14 mouse cellular contexts compared by ENCODE assay signal in genomic region chr17:45058566-45059363, GRCm38 (mm10).
A peak's percentile ranks its signal among the peaks of the same experiment; 100 is the strongest.
DNase-seq lines count a peak whose midpoint lies in the region; ATAC-seq lines count a peak whose summit lies in the region.
"Had no signal": no experiment of that assay in that cellular context is flagged by ENCODE, and none has a peak within 500 bp of the region (broad histone marks: within the 10 kb centered on the region; RNA-seq: fewer than 3 reads in every experiment).

No protein-coding gene starts in this region.

- DNase-seq in limb, embryonic 11.5 days (ENCODE audit: low spot score) = peak; percentile 21
- DNase-seq in limb, embryonic 10.5 days (ENCODE audit: low spot score) = no peak
- peak; percentile 67 for DNase-seq in cerebellum, adult 11-12 months
- peak; percentile 65 to 69 for DNase-seq in cerebellum, postnatal 14 days
- DNase-seq in retina, postnatal 1 day = peak; percentile 20
- no peak for DNase-seq in thymus, adult 18-20 months
- no peak for DNase-seq in adrenal gland, postnatal 4 days (ENCODE audit: low spot score in 2 of 2)
- DNase-seq: lung, postnatal 14 days; right cerebral cortex, postnatal 14 days; thymus, postnatal 25 days had no signal

- H3K4me2 ChIP-seq in limb, embryonic 11.5 days (ENCODE audit: low read depth, severe bottlenecking) = no peak overlapping the region
- H3K4me2 ChIP-seq: embryonic facial prominence, embryonic 12.5 days; midbrain, embryonic 15.5 days had no signal

- no peak for ATAC-seq in limb, embryonic 11.5 days (ENCODE audit: insufficient number of reproducible peaks, low FRiP score, low TSS enrichment, low read depth)
- ATAC-seq: midbrain, embryonic 15.5 days had no signal

- no peak overlapping the region for H3K27ac ChIP-seq in limb, embryonic 11.5 days (replicated peaks; ENCODE audit: low read depth, low read length)
- no peak overlapping the region; the same call in 1 of the 2 replicates for H3K27ac ChIP-seq in limb, embryonic 10.5 days
- H3K27ac ChIP-seq: embryonic facial prominence, embryonic 12.5 days; midbrain, embryonic 15.5 days had no signal

- no peak overlapping the region for H3K4me3 ChIP-seq in limb, embryonic 11.5 days (ENCODE audit: low read depth, low read length)
- no peak overlapping the region for H3K4me3 ChIP-seq in limb, embryonic 10.5 days
- H3K4me3 ChIP-seq: embryonic facial prominence, embryonic 12.5 days; megakaryocyte, embryonic 14.5 days; midbrain, embryonic 15.5 days had no signal

- no peaks in the 10 kb centered on the region for H3K36me3 ChIP-seq in limb, embryonic 11.5 days (ENCODE audit: control insufficient read depth, insufficient read depth, low read length)
- H3K36me3 ChIP-seq in limb, embryonic 10.5 days = no peaks in the 10 kb centered on the region
- H3K36me3 ChIP-seq: embryonic facial prominence, embryonic 12.5 days; G1E; midbrain, embryonic 15.5 days had no signal

- peaks cover 11% of the 10 kb centered on the region for H3K4me1 ChIP-seq in limb, embryonic 11.5 days (ENCODE audit: control insufficient read depth, insufficient read depth, low read length)
- H3K4me1 ChIP-seq in limb, embryonic 10.5 days = peaks cover 14% of the 10 kb centered on the region
- H3K4me1 ChIP-seq: midbrain, embryonic 15.5 days had no signal

- 52% methylated on average over 6 of the region's 6 CpGs for WGBS in limb, embryonic 11.5 days
- 59% methylated on average over 6 of the region's 6 CpGs for WGBS in limb, embryonic 10.5 days

- H3K9me3 ChIP-seq in limb, embryonic 11.5 days (ENCODE audit: control insufficient read depth, low read length) = no peaks in the 10 kb centered on the region
- no peaks in the 10 kb centered on the region for H3K9me3 ChIP-seq in limb, embryonic 10.5 days (replicated peaks)
- H3K9me3 ChIP-seq: embryonic facial prominence, embryonic 12.5 days; G1E; megakaryocyte, embryonic 14.5 days; midbrain, embryonic 15.5 days had no signal

- H3K9ac ChIP-seq in limb, embryonic 11.5 days (ENCODE audit: low read length) = no peak overlapping the region
- H3K9ac ChIP-seq: embryonic facial prominence, embryonic 12.5 days; midbrain, embryonic 15.5 days had no signal

- no peaks in the 10 kb centered on the region for H3K27me3 ChIP-seq in limb, embryonic 11.5 days (ENCODE audit: control insufficient read depth, insufficient read depth, low read length)
- no peaks in the 10 kb centered on the region for H3K27me3 ChIP-seq in limb, embryonic 10.5 days (ENCODE audit: low read depth, poor library complexity, severe bottlenecking)
- H3K27me3 ChIP-seq: embryonic facial prominence, embryonic 12.5 days; megakaryocyte, embryonic 14.5 days; midbrain, embryonic 15.5 days had no signal

Comparison
In these comparisons a context has a peak if more than half of its experiments do, and no peak if none do; other contexts are left out.
1. DNase-seq: peak in limb, embryonic 11.5 days (single experiment), cerebellum, adult 11-12 months (single experiment), cerebellum, postnatal 14 days (2 of 2) and retina, postnatal 1 day (single experiment); none in limb, embryonic 10.5 days (single experiment), thymus, adult 18-20 months (0 of 2) and adrenal gland, postnatal 4 days (0 of 2).